Mouse (Mus musculus) kidney, adult 2 months (tissue): ENCODE measurements around the gene Foxe3.

Experiments
- CTCF ChIP-seq: fragments of 200-500 bp; conservative IDR thresholded peaks from 2 replicates; pipeline ENCODE4 v1.5.1; 2011; ENCODE audit warnings: low read depth, mild to moderate bottlenecking, control low read depth, low read length, moderate library complexity, mixed read lengths; ENCODE audit not compliant: insufficient read depth, insufficient read length
- POLR2A ChIP-seq: fragments of 200-500 bp; IDR thresholded peaks from one replicate; pipeline ENCODE4 v1.6.1; 2011; ENCODE audit warnings: low read depth, low read length, control low read depth

GRCm38 (mm10) chr4:114959533-114959932, 33.7 kb upstream of the Foxe3 start:
- TF ChIP-seq CTCF (no peak), POLR2A (no peak)
